12 mouse cellular contexts compared by ENCODE assay signal in genomic region chrX:105946357-105946756, GRCm38 (mm10).
"Had no signal": no experiment of that assay in that cellular context is flagged by ENCODE, and none has a peak within 500 bp of the region (broad histone marks: within the 10 kb centered on the region; RNA-seq: fewer than 3 reads in every experiment).

No protein-coding gene starts in this region.

- DNase-seq: kidney, adult 18-20 months; kidney, postnatal 25 days; layer of hippocampus, adult 9-11 months; liver; lung, adult 2 months; lung, postnatal 4 days; right cerebral cortex, adult 18-20 months; right cerebral cortex, postnatal 25 days; spleen, adult 18-20 months; thymus, postnatal 25 days had no signal

- ATAC-seq: liver, embryonic 12.5 days; midbrain, embryonic 15.5 days had no signal
